Mouse (Mus musculus) testis, adult 10 weeks (tissue): ENCODE data around the gene Fbxw7. TPM values are rescaled to one million over a fixed set of nuclear protein-coding genes. Genes with fewer than 3 reads are reported as not detected.

ENCODE experiments used
- polyA plus RNA-seq: library from polyadenylated mRNA; stranded (reverse); fragments of 350-450 nt; fragmentation: Illumina TruSeq; extraction: RNeasy Lipid Tissue Mini Kit (QIAGEN cat#74804); gene quantifications from one replicate; pipeline ENCODE4 v1.2.3, GENCODE M21; 2014; ENCODE audit warnings: low read depth, low replicate concordance

Fbxw7 gene
- polyA plus RNA-seq, result 37.6 TPM

GRCm38 (mm10) chr3:84814762-84815381, at the start of gene Fbxw7:
Fbxw7 (plus strand) TSS chr3:84815268.

Other genes with a start within 250 kb of the Fbxw7 start
- 21.0 TPM for gene Arfip1, start 232.6 kb upstream of the Fbxw7 start, polyA plus RNA-seq
- gene Tigd4, start 221.7 kb upstream of the Fbxw7 start, polyA plus RNA-seq, result 0.31 TPM
- 0.13 TPM for gene Tmem154, start 149.1 kb upstream of the Fbxw7 start, polyA plus RNA-seq